Mouse (Mus musculus): ENCODE results near the gene Simc1. TPM values are rescaled to one million over a fixed set of nuclear protein-coding genes. Genes with fewer than 3 reads are reported as not detected.

Simc1 gene
- polyA plus RNA-seq, 1 experiment: 7.5 TPM

DNA sequence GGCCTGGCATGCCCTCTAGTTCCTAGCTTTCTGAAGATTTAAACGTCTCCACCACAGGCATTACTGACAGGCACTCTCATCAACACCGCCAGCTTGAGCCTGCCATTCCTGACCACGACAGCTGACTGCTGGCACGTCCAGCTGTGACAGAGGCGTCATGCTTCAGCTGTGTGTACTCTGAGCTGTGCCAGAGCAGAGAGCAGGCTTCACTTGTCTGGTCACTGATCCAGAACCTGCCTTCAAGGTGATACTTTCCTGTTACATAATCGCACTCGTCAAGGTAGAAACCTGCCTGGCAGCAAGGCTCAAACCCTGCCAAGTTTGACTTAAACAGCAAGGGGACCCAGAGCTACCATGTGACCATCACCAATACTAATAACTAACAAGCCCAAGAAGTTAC, 59.0 kb downstream of the Simc1 start:
- TF ChIP-seq POLR2A (IDR thresholded peaks at IDR 0.05; ENCODE audit: low read depth, low read length) (peak; percentile 26), CTCF (conservative IDR thresholded peaks at IDR 0.05; ENCODE audit: insufficient read depth, insufficient read length, low read depth, low read length) (no peak)
- no peaks in the 10 kb centered on the region for H3K27me3 ChIP-seq (replicated peaks; ENCODE audit: control insufficient read depth, insufficient read depth, low read length)
- peak overlapping the region; percentile 82 for H3K27ac ChIP-seq (ENCODE audit: insufficient read depth, low read depth, low read length)
- H3K36me3 ChIP-seq (ENCODE audit: control insufficient read depth, insufficient read depth, low read length): peaks cover 16% of the 10 kb centered on the region; the same call in 1 of the 2 replicates
- peaks cover 36% of the 10 kb centered on the region for H3K4me1 ChIP-seq (ENCODE audit: control insufficient read depth, insufficient read depth, low read length)
- DNase-seq: peak; percentile 97
- H3K4me3 ChIP-seq (ENCODE audit: insufficient read depth, low read depth, low read length): no peak overlapping the region
- whole genome bisulfite sequencing: 30% methylated on average over 7 of the region's 7 CpGs

- Histone ChIP-seq H3K36me3 (ENCODE audit: control insufficient read depth, insufficient read depth, low read length) (peaks cover 9% of the 10 kb centered on the region; the same call in 1 of the 2 replicates), H3K27me3 (replicated peaks; ENCODE audit: control insufficient read depth, insufficient read depth, low read length) (no peaks in the 10 kb centered on the region), H3K4me3 (ENCODE audit: insufficient read depth, low read depth, low read length) (peak overlapping the region; percentile 82), H3K4me1 (ENCODE audit: control insufficient read depth, insufficient read depth, low read length) (peaks cover 35% of the 10 kb centered on the region), H3K27ac (ENCODE audit: insufficient read depth, low read depth, low read length) (peak overlapping the region; percentile 99)
- 4% methylated on average over 45 of the region's 45 CpGs for WGBS
- peak; percentile 52 for DNase-seq
- TF ChIP-seq CTCF (conservative IDR thresholded peaks at IDR 0.05; ENCODE audit: insufficient read depth, insufficient read length, low read depth, low read length) (no peak), POLR2A (IDR thresholded peaks at IDR 0.05; ENCODE audit: low read depth, low read length) (no peak)
Measured at GRCm38 (mm10) chr13:54564232-54565200, 60.9 kb downstream of the Simc1 start.

- Histone ChIP-seq H3K4me1 (ENCODE audit: control insufficient read depth, insufficient read depth, low read length) (peaks cover 30% of the 10 kb centered on the region), H3K36me3 (ENCODE audit: control insufficient read depth, insufficient read depth, low read length) (peaks cover 8% of the 10 kb centered on the region; the same call in 1 of the 2 replicates), H3K27me3 (replicated peaks; ENCODE audit: control insufficient read depth, insufficient read depth, low read length) (no peaks in the 10 kb centered on the region), H3K27ac (ENCODE audit: insufficient read depth, low read depth, low read length) (peak within 1 kb of the TSS; percentile 99), H3K4me3 (ENCODE audit: insufficient read depth, low read depth, low read length) (peak within 1 kb of the TSS; percentile 82)
- peak; percentile 97 for DNase-seq
- under 1% methylated on average over 27 of the region's 27 CpGs for whole genome bisulfite sequencing
- TF ChIP-seq POLR2A (IDR thresholded peaks at IDR 0.05; ENCODE audit: low read depth, low read length) (peak; percentile 92), CTCF (conservative IDR thresholded peaks at IDR 0.05; ENCODE audit: insufficient read depth, insufficient read length, low read depth, low read length) (no peak)
Measured at GRCm38 (mm10) chr13:54565201-54565581, 61.6 kb downstream of the Simc1 start, which contains the start of gene 4833439L19Rik. Gene 4833439L19Rik, minus strand, starts transcription at chr13:54565435.

- peak; percentile 91 for DNase-seq
- Histone ChIP-seq H3K27ac (ENCODE audit: insufficient read depth, low read depth, low read length) (peak overlapping the region; percentile 74), H3K36me3 (ENCODE audit: control insufficient read depth, insufficient read depth, low read length) (peaks cover 4% of the 10 kb centered on the region; the same call in 1 of the 2 replicates), H3K4me3 (ENCODE audit: insufficient read depth, low read depth, low read length) (peak overlapping the region; percentile 82), H3K4me1 (ENCODE audit: control insufficient read depth, insufficient read depth, low read length) (peaks cover 24% of the 10 kb centered on the region), H3K27me3 (replicated peaks; ENCODE audit: control insufficient read depth, insufficient read depth, low read length) (no peaks in the 10 kb centered on the region)
- WGBS: 28% methylated on average over 8 of the region's 8 CpGs
- TF ChIP-seq POLR2A (IDR thresholded peaks at IDR 0.05; ENCODE audit: low read depth, low read length) (no peak), CTCF (conservative IDR thresholded peaks at IDR 0.05; ENCODE audit: insufficient read depth, insufficient read length, low read depth, low read length) (peak; percentile 47)
Measured at GRCm38 (mm10) chr13:54565594-54566345, 62.2 kb downstream of the Simc1 start.

DNA sequence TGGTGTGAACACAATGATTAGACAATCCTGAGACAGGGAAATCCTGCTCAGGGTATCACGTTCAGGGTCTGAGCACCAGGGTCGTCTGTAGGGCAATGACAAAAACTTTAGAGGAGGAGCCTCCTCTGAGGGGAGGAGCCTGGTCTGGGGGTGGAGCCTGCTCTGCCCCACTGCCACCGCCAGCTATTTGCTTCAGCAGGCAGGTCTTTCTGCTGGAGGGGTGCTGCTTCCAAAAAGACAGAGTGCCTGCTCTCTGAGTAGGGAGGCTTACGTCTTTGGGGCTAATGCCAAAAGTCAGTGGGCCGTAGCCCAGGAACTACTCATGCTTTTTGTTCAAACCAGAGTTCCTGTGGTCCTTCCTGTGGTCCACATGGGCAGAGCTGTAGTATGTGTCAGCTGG, 64.8 kb downstream of the Simc1 start:
- H3K4me1 ChIP-seq (ENCODE audit: control insufficient read depth, insufficient read depth, low read length): peaks cover 13% of the 10 kb centered on the region
- DNase-seq: peak; percentile 69
- peaks cover 2% of the 10 kb centered on the region; the same call in 1 of the 2 replicates for H3K36me3 ChIP-seq (ENCODE audit: control insufficient read depth, insufficient read depth, low read length)
- H3K27ac ChIP-seq (ENCODE audit: insufficient read depth, low read depth, low read length): 0 out of 2 replicates have a peak overlapping the region, but pooled peaks have one; percentile 61
- no peak for TF ChIP-seq POLR2A (IDR thresholded peaks at IDR 0.05; ENCODE audit: low read depth, low read length)
- TF ChIP-seq CTCF (conservative IDR thresholded peaks at IDR 0.05; ENCODE audit: insufficient read depth, insufficient read length, low read depth, low read length): no peak
- no peaks in the 10 kb centered on the region for H3K27me3 ChIP-seq (replicated peaks; ENCODE audit: control insufficient read depth, insufficient read depth, low read length)
- H3K4me3 ChIP-seq (ENCODE audit: insufficient read depth, low read depth, low read length): no peak overlapping the region
- WGBS: 29% methylated on average over 5 of the region's 5 CpGs

GRCm38 (mm10) chr13:54569282-54569681, 65.7 kb downstream of the Simc1 start:
- DNase-seq: no peak
- 74% methylated on average over 1 of the region's 1 CpGs for WGBS

More at GRCm38 (mm10) chr13:54569282-54569681, 65.7 kb downstream of the Simc1 start:
- Histone ChIP-seq H3K27me3 (replicated peaks; ENCODE audit: control insufficient read depth, insufficient read depth, low read length) (no peaks in the 10 kb centered on the region), H3K36me3 (ENCODE audit: control insufficient read depth, insufficient read depth, low read length) (no peaks in the 10 kb centered on the region), H3K4me3 (ENCODE audit: insufficient read depth, low read depth, low read length) (no peak overlapping the region), H3K4me1 (ENCODE audit: control insufficient read depth, insufficient read depth, low read length) (peaks cover 10% of the 10 kb centered on the region), H3K27ac (ENCODE audit: insufficient read depth, low read depth, low read length) (no peak overlapping the region)
- TF ChIP-seq CTCF (conservative IDR thresholded peaks at IDR 0.05; ENCODE audit: insufficient read depth, insufficient read length, low read depth, low read length) (no peak), POLR2A (IDR thresholded peaks at IDR 0.05; ENCODE audit: low read depth, low read length) (no peak)

All from kidney, adult 2 months (tissue).